In genomic region chr2:31964191-31964590, GRCm38 (mm10) we compare ENCODE assay signal across 25 mouse cellular contexts. TPM values are rescaled to one million over a fixed set of nuclear protein-coding genes. Genes with fewer than 3 reads are reported as not detected.
DNase-seq lines count a peak whose midpoint lies in the region; ATAC-seq and TF ChIP-seq lines count a peak whose summit lies in the region.
"Had no signal": no experiment of that assay in that cellular context is flagged by ENCODE, and none has a peak within 500 bp of the region (broad histone marks: within the 10 kb centered on the region; RNA-seq: fewer than 3 reads in every experiment).

No protein-coding gene starts in this region.

- no peak overlapping the region for H3K9ac ChIP-seq in forebrain, embryonic 13.5 days
- H3K9ac ChIP-seq in forebrain, embryonic 16.5 days (replicated peaks; ENCODE audit: low read depth, low read length), result no peak overlapping the region
- H3K9ac ChIP-seq: hindbrain, embryonic 15.5 days; limb, embryonic 13.5 days; midbrain, embryonic 12.5 days; neural tube, embryonic 12.5 days had no signal

- no peak for TF ChIP-seq CTCF in layer of hippocampus, adult 2 months (conservative IDR thresholded peaks at IDR 0.05)

- H3K27ac ChIP-seq in forebrain, embryonic 13.5 days, result peak overlapping the region; percentile 95
- H3K27ac ChIP-seq in forebrain, embryonic 16.5 days (ENCODE audit: low read length), result no peak overlapping the region
- peak overlapping the region; percentile 91; the same call in 1 of the 2 replicates for H3K27ac ChIP-seq in layer of hippocampus, adult 2 months
- H3K27ac ChIP-seq: gastrocnemius, adult 2 months; stomach, postnatal 0 days had no signal

- H3K27me3 ChIP-seq in forebrain, embryonic 13.5 days, result no peaks in the 10 kb centered on the region
- no peaks in the 10 kb centered on the region for H3K27me3 ChIP-seq in forebrain, embryonic 16.5 days (replicated peaks; ENCODE audit: control insufficient read depth, insufficient read depth, low read length)
- H3K27me3 ChIP-seq: hindbrain, embryonic 15.5 days; limb, embryonic 13.5 days; midbrain, embryonic 12.5 days; neural tube, embryonic 12.5 days; Patski had no signal

- WGBS in forebrain, embryonic 13.5 days, result 88% methylated on average over 3 of the region's 3 CpGs
- WGBS in forebrain, embryonic 16.5 days, result 86% methylated on average over 3 of the region's 3 CpGs

- no peak overlapping the region for H3K4me3 ChIP-seq in forebrain, embryonic 13.5 days
- H3K4me3 ChIP-seq in forebrain, embryonic 16.5 days (replicated peaks; ENCODE audit: low read length), result no peak overlapping the region
- H3K4me3 ChIP-seq in layer of hippocampus, adult 2 months, result no peak overlapping the region
- H3K4me3 ChIP-seq: gastrocnemius, adult 2 months; hindbrain, embryonic 15.5 days; limb, embryonic 13.5 days; megakaryocyte, embryonic 14.5 days; midbrain, embryonic 12.5 days; myocyte; neural tube, embryonic 12.5 days had no signal

- H3K9me3 ChIP-seq in forebrain, embryonic 13.5 days (replicated peaks), result no peaks in the 10 kb centered on the region
- no peaks in the 10 kb centered on the region for H3K9me3 ChIP-seq in forebrain, embryonic 16.5 days (ENCODE audit: control insufficient read depth, low read length)
- H3K9me3 ChIP-seq: G1E; hindbrain, embryonic 15.5 days; limb, embryonic 13.5 days; megakaryocyte, embryonic 14.5 days; midbrain, embryonic 12.5 days; neural tube, embryonic 12.5 days had no signal

- ATAC-seq in forebrain, embryonic 13.5 days, result no peak
- ATAC-seq in forebrain, embryonic 16.5 days, result no peak
- ATAC-seq: Patski had no signal

- DNase-seq in kidney, adult 11 months, result peak; percentile 4
- no peak for DNase-seq in kidney, adult 8-10 months
- DNase-seq in layer of hippocampus, adult 2 months (ENCODE audit: low spot score in 2 of 2), result no peak
- no peak for DNase-seq in layer of hippocampus, postnatal 25 days (ENCODE audit: extremely low spot score in 1 of 2, low spot score in 1 of 2)
- DNase-seq in NIH3T3 (ENCODE audit: low read depth), result peak; percentile 60
- DNase-seq: adrenal gland, postnatal 14 days; gastrocnemius, adult 2 months; gastrocnemius, postnatal 36 days; heart, postnatal 36 days; right cerebral cortex, postnatal 4 days; thymus, adult 18-20 months; thymus, postnatal 25 days had no signal

- peaks cover 52% of the 10 kb centered on the region for H3K36me3 ChIP-seq in forebrain, embryonic 13.5 days (ENCODE audit: poor library complexity, severe bottlenecking)
- H3K36me3 ChIP-seq in forebrain, embryonic 16.5 days (ENCODE audit: control insufficient read depth, insufficient read depth), result no peaks in the 10 kb centered on the region
- H3K36me3 ChIP-seq: G1E; hindbrain, embryonic 15.5 days had no signal

- H3K4me1 ChIP-seq in forebrain, embryonic 13.5 days, result peaks cover 35% of the 10 kb centered on the region
- H3K4me1 ChIP-seq in forebrain, embryonic 16.5 days (replicated peaks; ENCODE audit: control insufficient read depth, insufficient read depth, low read length), result peaks cover 21% of the 10 kb centered on the region

- H3K4me2 ChIP-seq in forebrain, embryonic 13.5 days, result no peak overlapping the region
- no peak overlapping the region for H3K4me2 ChIP-seq in forebrain, embryonic 16.5 days (ENCODE audit: low read length)
- H3K4me2 ChIP-seq: heart, embryonic 11.5 days; hindbrain, embryonic 15.5 days; limb, embryonic 13.5 days; liver, embryonic 11.5 days; midbrain, embryonic 12.5 days; neural tube, embryonic 12.5 days had no signal

RNA-seq across cellular contexts. Expression of gene Nup214, which starts 10.0 kb away (rescaled TPM):
- 101 and 103 TPM in 2 replicates for polyA plus RNA-seq in forebrain, embryonic 13.5 days (2015; fragmentation: Nextera tagmentation; extraction: Ambion mirVana)
- polyA plus RNA-seq in forebrain, embryonic 16.5 days (2015; fragmentation: Nextera tagmentation; extraction: Ambion mirVana), result 67.8 and 69.2 TPM in 2 replicates
- total RNA-seq in layer of hippocampus, adult 2 months (2021), result 10 to 100 TPM; 67.0 to 69.3 TPM
- 10 to 100 TPM; 49.3 to 63.5 TPM for total RNA-seq in layer of hippocampus, postnatal 25 days (2021)

RNA-seq across cellular contexts. Expression of gene Aif1l, which starts 14.3 kb away (rescaled TPM):
- polyA plus RNA-seq in forebrain, embryonic 13.5 days (2015; fragmentation: Nextera tagmentation; extraction: Ambion mirVana), result 68.7 and 74.8 TPM in 2 replicates
- 42.9 and 45.9 TPM in 2 replicates for polyA plus RNA-seq in forebrain, embryonic 16.5 days (2015; fragmentation: Nextera tagmentation; extraction: Ambion mirVana)
- total RNA-seq in layer of hippocampus, adult 2 months (2021), result 1 to 10 TPM; 6.0 to 7.4 TPM
- total RNA-seq in layer of hippocampus, postnatal 25 days (2021), result 1 to 10 TPM; 6.0 to 7.9 TPM
- polyA plus RNA-seq: G1E had no signal

Comparison
In these comparisons a context has a peak if more than half of its experiments do, and no peak if none do; other contexts are left out.
1. DNase-seq: peak in kidney, adult 11 months (single experiment) and NIH3T3 (single experiment); none in kidney, adult 8-10 months (0 of 2), layer of hippocampus, adult 2 months (0 of 2) and layer of hippocampus, postnatal 25 days (0 of 2).